22 mouse cellular contexts compared by ENCODE assay signal in genomic region chr19:44050388-44050787, GRCm38 (mm10). TPM values are rescaled to one million over a fixed set of nuclear protein-coding genes. Genes with fewer than 3 reads are reported as not detected.
"Had no signal": no experiment of that assay in that cellular context is flagged by ENCODE, and none has a peak within 500 bp of the region (broad histone marks: within the 10 kb centered on the region; RNA-seq: fewer than 3 reads in every experiment).

No protein-coding gene starts in this region.

- H3K27ac ChIP-seq: liver, embryonic 15.5 days; lung, embryonic 15.5 days; macrophage; midbrain, embryonic 13.5 days; midbrain, embryonic 15.5 days; neural tube, embryonic 12.5 days had no signal

- H3K4me1 ChIP-seq: liver, embryonic 15.5 days; lung, embryonic 15.5 days; megakaryocyte, embryonic 14.5 days; midbrain, embryonic 13.5 days; midbrain, embryonic 15.5 days; neural tube, embryonic 12.5 days had no signal

- ATAC-seq: liver, postnatal 0 days; lung, postnatal 0 days; midbrain, embryonic 13.5 days; midbrain, embryonic 15.5 days had no signal

- H3K9ac ChIP-seq: liver, embryonic 15.5 days; liver, postnatal 0 days; lung, embryonic 15.5 days; midbrain, embryonic 13.5 days; midbrain, embryonic 15.5 days; neural tube, embryonic 12.5 days had no signal

- H3K4me3 ChIP-seq: liver, embryonic 15.5 days; lung, embryonic 15.5 days; megakaryocyte, embryonic 14.5 days; midbrain, embryonic 13.5 days; midbrain, embryonic 15.5 days; neural tube, embryonic 12.5 days had no signal

- H3K9me3 ChIP-seq: liver, embryonic 15.5 days; lung, embryonic 15.5 days; megakaryocyte, embryonic 14.5 days; midbrain, embryonic 13.5 days; midbrain, embryonic 15.5 days; neural tube, embryonic 12.5 days had no signal

- DNase-seq: liver, postnatal 0 days; lung, adult 2 months; lung, postnatal 14 days; lung, postnatal 36 days; right cerebral cortex, postnatal 14 days; thymus, adult 18-20 months; thymus, postnatal 14 days; thymus, postnatal 36 days had no signal

- H3K4me2 ChIP-seq: liver, embryonic 15.5 days; lung, embryonic 15.5 days; midbrain, embryonic 11.5 days; midbrain, embryonic 13.5 days; midbrain, embryonic 15.5 days; neural tube, embryonic 12.5 days had no signal

- H3K27me3 ChIP-seq: liver, embryonic 15.5 days; lung, embryonic 15.5 days; megakaryocyte, embryonic 14.5 days; midbrain, embryonic 13.5 days; midbrain, embryonic 15.5 days; neural tube, embryonic 12.5 days had no signal

RNA-seq across cellular contexts. Expression of gene Cyp2c23, which starts 21.4 kb away (rescaled TPM):
- total RNA-seq: midbrain, postnatal 0 days; monocyte, adult 5-6 weeks; neutrophil, adult 5-6 weeks had no signal
- polyA plus RNA-seq: midbrain, embryonic 11.5 days; midbrain, embryonic 15.5 days; midbrain, postnatal 0 days; neural tube, embryonic 12.5 days; neural tube, embryonic 14.5 days; spleen, adult 2 months had no signal
